Mouse (Mus musculus): ENCODE data around the gene Ssxb2.
"Not testable (repeated sequence)": the region's sequence is repeated elsewhere in the genome, so short reads cannot be mapped to it uniquely, and the experiment has no call there.

The Ssxb2 gene

GRCm38 (mm10) chrX:8461626-8462025 lies at the start of gene Ssxb2:
Gene Ssxb2, minus strand, starts transcription at chrX:8461726.
- not testable (repeated sequence) for DNase-seq (ENCODE audit: low spot score)

- DNase-seq (ENCODE audit: low spot score), result not testable (repeated sequence)
Measured at GRCm38 (mm10) chrX:8413005-8413404, 48.5 kb downstream of the Ssxb2 start, which contains the start of gene Ssxb1. Gene Ssxb1, plus strand, starts transcription at chrX:8413305.
